Mouse (Mus musculus) cerebral cortex, adult 2 months (tissue): ENCODE data around the gene Col23a1.

Source experiments
- WGBS: fragments of 180-500 bp; shearing (Covaris S2); methylation state at CpG from one replicate; pipeline ENCODE4 v1.1.7; 2018; 5-methylcytosine and 5-hydroxymethylcytosine counted together

Col23a1 gene

DNA sequence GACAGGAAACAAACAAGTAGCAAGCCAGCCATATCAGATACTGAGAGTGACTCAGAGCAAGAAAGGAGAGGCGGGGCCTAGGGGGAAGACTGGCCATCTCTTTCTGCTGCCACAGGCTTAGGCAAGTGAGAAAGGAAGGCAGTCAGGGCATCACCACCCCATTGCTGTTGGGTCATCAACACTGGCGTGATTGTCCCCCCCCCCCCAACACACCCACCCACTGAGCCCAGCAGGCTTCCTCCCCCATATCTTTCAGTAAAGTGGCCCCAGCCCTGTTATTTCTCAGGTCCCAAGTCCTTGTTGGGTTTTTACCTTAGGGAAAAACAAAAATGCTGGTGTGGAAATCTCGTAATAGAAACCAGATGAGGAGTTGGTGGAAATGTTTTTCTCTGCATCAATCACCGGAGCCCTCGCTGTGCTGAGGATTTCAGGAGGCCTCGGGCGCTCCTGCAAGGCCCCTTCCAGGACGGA lies 195.4 kb downstream of the Col23a1 start:
- 83% methylated on average over 8 of the region's 8 CpGs for WGBS

DNA sequence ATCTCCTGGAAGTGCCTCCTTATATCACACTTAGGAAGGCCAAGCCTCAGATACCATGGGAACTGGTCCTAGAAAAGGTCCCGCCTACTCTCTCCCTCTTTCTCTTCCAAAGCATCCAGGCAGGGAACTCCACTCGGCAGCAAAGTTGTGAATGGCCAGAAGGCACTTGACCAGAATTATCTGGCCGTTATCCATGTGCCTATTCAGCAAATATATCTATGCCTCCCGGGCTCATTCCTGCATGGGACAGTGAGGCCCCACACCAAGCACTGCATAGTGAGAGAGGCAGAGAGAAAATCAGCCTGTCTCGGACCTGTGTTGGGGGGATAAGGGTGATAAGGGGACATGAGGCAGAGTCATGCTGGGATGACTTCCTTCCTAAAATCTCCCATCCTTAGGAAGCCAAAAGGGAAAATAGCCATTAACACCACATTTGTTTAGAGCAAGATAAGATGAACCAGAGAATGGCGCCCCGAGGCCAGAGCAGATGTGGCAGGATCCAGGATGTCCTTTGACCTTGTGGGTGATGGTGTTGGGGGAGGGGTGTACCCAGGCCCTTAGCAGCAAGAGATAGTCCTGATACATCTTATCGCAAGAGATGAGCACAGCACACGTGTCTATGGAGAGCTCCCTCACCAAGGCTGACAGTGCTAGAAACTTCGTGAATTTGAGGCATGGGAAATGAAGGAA lies 196.2 kb downstream of the Col23a1 start:
- 71% methylated on average over 10 of the region's 10 CpGs for WGBS

DNA sequence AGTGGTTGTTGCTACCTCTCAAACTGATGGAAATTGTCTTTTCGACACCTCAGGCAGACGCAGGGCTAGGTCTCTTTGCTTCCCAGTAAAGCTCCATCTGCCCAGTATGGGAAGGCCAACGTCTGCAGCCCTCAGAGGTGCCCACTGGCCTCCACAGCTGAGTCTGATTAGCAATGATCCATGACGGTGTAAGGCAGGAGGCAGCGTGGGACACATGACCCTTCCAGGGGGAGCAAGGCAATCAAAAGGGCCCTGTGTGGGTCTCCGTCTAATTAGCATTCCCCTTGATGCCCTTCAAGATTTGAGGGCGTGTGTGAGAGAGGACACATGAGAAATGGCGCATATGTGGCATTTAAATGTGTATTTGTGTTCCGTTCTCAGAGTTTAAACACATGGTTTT lies 199.1 kb downstream of the Col23a1 start:
- WGBS = 85% methylated on average over 9 of the region's 9 CpGs

DNA sequence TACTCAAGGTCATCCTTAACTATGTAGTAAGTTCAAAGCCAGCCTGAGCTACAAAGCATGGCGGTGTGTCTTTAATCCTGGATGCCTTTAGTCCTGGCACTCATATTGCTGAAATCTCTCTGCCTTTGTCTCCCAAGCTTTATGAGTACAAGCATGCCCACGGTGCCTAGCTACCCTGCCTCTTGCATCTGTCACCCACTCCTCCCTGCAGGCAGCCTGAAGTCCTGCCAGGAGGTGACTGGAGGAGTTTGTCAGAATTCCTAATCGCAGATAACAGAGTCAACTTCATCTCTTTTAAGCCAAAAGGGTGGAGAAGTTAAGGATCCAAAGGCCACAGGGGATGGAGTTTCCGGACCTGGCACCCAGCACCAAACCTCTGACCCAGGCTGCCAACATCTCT lies 203.7 kb downstream of the Col23a1 start:
- WGBS = 57% methylated on average over 4 of the region's 4 CpGs

DNA sequence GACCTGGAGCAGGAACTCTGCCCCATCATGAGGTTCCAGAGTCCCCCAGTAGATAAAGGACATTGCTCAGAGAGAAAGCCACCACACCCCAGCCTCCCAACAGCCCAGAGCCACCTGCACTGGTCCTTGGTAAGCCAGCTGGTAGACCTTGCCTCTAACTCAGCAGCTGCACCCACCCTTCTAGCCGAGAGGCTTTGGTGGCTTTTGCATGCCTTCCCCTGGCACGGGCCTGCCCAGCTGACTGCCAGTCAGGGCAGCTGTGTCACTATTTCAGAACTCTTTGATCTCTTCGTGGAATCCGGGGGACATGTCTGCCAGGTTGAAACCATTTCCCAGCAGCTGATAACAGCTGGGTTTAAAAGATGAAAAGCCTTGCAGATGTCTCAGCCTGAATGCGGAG lies 204.5 kb downstream of the Col23a1 start:
- WGBS = 59% methylated on average over 5 of the region's 5 CpGs

DNA sequence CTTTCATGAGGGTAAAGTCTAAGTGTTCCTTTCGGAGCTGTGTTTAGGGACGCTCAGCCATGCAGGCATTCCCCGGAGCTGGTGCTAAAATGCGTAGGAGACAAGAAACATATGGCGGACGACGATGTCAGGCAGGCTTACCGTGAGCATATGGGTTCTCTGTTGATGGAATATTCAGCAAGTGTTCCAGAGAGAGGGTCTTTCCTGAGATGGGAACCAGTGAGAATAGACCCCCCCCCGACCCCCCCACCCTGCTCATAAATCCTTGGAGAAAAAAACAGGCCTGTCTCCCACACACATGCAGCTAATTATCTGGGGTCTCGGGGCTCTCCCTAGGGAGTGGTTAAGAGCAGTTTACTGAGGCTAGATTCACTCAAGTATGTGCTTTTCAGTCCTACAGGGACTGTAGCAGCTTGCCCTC lies 212.7 kb downstream of the Col23a1 start:
- 48% methylated on average over 10 of the region's 10 CpGs for WGBS

DNA sequence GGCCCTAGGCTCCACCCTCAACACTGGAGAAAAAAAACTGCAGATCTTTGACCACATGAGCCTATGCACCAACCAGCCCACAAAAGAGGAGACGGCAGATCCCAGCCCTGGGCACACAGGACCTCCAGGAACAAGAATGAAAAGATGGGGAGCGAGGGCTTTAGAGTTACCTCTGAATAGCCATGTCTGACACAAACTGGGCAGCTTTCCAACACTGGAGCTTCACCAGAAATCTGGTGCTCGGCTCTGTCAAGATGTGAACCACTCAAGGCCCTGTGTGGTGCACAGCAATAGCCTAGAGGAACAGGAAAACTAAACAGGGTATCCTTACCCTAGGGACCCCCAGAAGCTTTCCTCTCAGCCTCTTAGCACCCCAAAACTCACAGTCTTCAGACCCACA lies 215.2 kb downstream of the Col23a1 start:
- 51% methylated on average over 3 of the region's 3 CpGs for WGBS

DNA sequence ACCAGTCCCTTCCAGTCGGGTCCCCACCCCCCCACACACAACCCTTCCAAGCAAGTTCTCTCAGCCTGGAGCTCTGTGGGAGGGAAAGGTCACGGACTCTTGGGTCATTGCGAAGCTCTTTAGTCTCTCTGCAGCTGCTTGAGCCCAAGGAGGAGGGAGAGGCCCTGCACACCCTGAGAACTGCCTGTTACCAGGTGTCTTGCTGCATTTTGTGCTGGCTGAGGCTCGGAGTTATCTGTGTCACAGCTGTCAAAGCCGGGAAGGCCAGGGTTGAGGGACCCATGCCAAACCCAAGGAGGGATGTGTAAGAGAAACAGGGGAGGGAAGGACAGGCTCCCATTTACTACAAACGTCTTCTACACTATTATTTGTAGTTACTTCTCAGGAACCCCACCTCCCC lies 218.3 kb downstream of the Col23a1 start:
- WGBS = 70% methylated on average over 6 of the region's 6 CpGs

DNA sequence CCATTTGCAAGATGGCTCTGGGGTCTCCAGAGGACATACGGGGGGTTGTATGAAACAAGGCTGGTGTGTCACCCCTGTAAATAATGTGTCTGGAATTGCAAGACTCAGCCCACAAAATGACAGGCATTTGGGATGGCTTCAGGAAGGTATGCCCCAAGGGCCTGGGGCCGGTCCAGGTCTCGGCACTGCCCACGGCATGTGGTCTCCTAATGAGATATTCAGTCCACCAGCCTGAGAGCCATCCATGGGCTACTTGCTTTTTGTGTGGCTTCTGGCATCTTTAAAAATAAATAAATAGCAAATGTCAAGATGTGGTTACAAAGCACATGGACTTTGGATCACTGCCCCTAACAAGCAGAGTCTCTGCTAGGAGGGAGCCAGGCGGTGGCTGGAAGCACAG lies 219.5 kb downstream of the Col23a1 start:
- WGBS = 89% methylated on average over 5 of the region's 5 CpGs

DNA sequence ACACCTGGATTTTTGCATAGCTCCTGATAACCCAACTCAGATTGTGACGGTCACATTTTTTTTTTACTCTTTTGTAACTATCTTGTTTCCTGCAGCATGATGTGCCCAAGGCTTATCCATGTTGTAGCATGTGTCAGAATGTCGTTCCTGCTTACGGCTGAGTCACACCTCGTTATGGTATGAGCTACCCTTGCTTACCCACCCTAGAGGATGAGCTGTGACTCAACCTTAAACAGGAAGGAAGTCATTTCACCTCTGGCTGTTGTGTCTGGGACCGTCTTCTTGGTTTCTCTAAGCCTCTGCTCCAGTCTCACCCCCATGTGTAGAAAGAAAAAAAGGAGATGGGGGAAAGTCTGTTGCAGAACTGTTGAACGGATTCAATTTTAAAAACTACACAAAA lies 223.3 kb downstream of the Col23a1 start:
- 84% methylated on average over 6 of the region's 6 CpGs for WGBS

DNA sequence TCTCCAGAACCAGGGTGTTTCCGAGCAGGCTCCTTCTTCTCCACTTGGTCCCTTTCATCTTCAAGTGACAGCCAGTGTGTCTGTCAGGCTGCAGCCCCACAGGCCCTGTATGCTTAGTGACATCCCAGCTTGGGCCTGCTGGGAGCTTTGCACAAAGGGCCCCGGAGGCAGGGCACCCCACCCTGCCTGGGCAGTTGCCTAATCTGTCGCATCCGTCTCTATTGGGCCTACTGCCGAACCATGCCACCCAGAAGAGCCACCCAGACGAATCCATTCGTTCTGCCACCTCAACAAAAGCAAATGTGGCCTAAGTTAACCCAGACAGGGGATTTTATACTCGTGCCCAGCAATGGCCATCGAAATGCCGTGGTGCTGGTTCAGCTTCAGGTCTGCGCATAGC lies 225.6 kb downstream of the Col23a1 start:
- WGBS = 90% methylated on average over 11 of the region's 11 CpGs

DNA sequence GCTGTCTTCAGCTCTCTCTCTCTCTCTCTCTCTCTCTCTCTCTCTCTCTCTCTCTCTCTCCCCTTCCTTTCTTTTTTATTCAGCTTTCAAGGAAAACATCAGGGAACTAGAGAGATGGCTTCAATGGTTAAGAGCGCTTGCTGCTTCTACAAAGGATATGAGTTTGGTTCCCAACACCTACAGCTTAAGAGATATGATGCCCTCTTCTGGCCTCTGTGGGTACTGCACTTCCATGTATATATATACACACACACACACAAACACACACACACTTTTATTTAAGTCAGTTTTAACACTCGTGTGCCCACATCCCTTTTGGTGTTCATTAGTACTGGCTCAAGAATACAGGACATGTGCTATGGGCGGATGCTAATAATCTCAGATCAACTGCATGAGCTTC lies 228.4 kb downstream of the Col23a1 start:
- WGBS = 95% methylated on average over 3 of the region's 3 CpGs

DNA sequence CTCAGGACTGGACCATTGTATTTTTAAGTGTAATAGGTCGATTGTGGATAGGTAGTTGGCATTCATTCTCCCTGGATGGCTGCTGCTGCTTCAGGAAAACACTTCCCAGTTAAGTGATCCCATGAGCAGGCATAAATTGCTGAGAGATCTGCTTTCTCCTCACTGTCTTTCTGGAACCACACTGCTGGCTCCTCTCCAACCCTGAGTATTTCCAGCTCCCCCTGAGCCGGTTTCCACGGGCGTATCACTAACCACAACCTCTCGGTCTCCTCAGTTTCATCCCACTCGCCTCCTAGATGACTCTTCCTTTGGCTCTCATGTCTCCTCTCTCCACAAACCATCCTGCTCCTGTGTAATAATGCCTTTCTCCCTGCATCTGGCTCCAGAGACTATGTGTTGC lies 228.9 kb downstream of the Col23a1 start:
- 53% methylated on average over 6 of the region's 6 CpGs for WGBS

DNA sequence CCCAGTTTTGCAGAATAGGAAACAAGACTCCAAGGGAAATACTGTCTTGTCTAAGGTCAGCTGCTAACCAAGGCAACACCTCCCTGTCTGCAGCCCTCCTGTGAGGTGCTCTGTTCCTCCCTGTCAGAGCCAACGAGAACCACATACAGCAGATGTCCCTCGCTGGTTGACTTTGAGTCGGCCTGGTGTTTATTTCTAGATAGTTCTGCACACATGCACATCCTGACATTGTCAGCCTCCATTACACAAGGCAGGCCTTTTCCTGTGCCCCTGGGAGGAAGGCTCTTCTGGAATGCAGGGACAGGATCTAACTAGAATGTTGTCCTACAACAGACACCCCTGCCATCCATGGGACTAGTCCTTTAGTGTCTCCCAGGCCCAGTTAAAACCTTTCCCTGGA lies 231.7 kb downstream of the Col23a1 start:
- WGBS = 66% methylated on average over 3 of the region's 3 CpGs

DNA sequence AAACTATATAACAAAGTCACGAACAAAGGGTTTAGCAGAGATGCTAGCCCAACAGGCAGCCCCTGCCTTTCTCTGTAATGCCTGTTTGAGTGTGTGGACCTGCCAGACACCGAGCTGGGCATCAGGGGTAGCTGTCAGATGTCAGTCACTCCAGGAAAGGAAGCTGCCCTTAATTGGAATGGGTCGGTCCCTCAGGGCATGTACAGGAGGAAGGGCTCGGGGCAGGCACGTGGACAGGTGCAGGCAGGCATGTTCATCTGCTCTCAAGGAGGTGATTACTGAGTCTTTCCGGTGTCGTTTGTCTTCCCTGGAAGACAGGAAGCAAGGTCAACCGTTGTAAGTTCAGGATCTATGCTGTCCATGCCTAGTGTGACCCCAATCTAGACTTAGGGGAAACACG lies 233.9 kb downstream of the Col23a1 start:
- WGBS = 84% methylated on average over 9 of the region's 9 CpGs

DNA sequence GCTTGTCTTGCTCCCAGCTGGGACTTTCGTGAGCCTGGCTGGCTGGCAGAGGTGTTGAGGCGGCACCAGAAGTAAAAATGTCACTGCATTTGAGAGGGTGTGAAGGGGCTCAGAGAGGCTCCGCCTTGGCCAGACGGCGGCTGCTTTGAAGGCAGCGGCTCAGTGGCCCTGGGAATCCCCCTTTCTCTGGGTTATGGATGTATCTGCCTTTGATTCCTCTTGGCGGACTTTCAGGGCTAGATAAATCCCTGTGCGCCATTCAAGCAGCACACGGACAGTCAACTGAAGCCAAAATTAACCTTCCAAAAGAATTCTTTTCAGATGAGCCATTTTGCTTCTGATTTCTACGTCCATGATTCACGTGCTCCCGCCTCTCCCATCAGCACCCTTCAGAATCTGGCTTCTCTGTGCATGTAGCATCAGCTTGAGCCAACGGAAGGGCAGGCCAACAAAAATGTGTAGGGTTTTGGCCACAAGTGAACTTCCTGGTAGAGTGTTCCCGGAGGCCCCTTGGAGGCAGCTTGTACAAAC lies 237.0 kb downstream of the Col23a1 start:
- 38% methylated on average over 14 of the region's 14 CpGs for WGBS

DNA sequence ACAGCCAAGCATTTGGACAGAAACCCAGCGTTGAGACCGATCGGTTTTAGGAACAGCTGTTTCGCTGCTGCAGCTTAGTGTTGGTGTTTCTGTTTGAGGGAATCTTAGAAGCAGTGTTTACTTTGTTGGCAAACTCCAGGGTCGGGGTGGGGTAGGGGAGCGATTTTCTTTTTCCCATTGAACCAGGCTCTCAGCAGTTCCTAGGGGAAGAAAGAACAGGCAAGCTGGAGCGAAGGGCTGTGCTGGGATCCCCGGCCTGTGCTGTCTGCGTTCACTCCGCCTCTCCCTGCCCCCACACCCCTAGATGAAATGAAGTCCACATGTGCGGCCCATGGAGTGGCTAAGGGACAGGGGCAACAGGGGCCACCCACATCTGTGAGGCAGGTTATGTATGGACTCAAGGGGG lies 243.4 kb downstream of the Col23a1 start:
- 67% methylated on average over 11 of the region's 11 CpGs for WGBS

DNA sequence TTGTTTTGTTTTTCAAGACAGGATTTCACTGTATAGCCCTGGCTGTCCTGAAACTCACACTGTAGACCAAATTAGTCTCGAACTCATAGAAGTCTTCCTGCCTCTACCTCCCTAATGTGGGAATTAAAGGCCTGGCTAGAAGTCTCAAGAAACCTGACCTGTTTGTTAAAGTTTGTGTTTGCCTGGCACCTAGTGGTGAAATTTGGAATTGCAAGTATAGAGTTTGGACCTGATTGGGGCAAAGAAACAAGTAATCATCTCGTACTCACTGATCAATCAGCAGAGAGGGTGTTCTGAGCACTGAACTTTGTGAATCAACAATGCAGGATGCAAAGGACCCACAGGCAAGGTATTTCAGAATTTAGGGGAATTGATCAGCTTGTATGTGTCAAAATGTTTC lies 244.6 kb downstream of the Col23a1 start:
- WGBS = 27% methylated on average over 2 of the region's 2 CpGs

DNA sequence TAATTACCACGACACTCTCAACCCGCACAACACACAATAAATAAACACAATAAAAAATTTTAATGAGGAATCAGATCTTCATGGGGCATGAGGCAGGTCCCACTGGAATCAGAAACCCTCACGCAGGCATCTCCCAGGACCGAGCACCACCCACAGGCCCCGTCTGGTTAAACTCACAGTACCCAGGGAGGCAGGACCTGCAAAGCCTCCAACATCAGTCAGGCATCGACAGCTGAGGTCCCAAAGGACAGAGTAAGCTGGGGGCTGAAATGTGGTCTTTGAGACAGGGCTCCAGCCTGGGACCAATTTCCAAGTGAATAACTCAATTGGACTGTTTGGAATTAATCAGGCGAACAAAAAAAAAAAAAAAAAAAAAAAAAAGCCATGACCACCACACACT lies 248.7 kb downstream of the Col23a1 start:
- 69% methylated on average over 7 of the region's 7 CpGs for WGBS

DNA sequence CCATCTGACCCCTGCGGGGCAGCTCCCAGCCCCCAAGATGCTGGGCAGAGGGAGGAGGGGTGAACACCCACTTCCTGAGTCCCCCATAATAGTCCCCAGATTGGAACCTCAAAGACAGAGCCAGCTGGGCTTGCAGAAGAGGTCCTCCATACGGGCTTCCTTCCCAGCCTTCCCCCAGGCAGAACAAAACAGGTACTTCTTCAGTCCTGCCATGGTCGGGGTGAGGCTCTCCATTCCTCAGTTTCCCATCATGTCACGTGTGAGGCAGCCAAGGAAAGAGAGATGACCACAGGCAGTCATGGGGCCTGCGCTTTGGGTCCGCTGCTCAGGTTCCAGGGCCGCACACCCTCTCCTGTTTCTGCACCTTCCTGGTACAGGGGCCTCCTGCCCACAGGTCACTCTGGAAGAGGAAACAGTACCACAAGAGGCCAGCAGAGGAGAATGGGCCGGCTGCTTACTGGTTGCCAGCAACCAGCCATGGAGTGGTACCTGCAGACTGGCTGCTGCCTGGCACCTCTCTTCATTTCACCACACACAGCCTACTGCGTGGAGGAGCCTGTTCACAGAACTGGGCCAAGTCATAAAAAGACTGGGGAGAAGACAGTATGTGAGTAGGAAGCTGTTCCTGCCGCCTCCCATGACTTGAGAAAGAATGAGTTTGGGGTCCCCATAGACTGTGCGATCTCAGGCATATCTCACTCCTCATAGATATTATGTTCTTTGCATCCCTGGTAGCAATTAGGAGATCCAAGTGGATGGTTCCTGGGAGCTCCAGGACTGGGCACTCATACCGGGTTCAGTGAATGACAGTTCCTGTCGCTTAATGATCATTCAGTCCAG lies 249.4 kb downstream of the Col23a1 start:
- 54% methylated on average over 13 of the region's 13 CpGs for WGBS

DNA sequence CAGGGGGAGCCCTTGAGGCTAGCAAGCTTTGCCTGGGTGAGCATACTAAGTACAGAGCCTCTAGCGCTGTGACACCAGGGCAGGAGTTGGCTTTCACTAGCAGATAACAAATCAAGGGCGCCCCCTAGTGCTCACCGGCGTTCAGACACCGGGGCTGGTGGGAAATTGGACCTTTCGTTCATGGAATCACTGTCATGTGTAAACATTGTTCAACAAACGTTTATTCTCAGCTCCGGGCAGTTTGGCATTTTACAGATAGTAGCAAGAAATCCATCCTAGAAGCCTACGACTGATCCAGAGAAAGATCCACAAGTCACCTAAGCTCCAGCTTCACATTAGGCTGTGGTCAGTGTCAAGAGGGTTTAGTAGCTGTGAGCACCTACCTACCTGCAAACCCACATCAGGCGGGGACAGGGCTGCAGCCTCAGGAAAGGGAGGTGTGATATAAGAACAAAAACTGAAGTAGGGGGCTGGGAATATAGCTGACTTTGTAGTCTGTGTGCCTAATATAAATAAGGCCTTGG lies 250.1 kb downstream of the Col23a1 start:
- 13% methylated on average over 10 of the region's 10 CpGs for WGBS

DNA sequence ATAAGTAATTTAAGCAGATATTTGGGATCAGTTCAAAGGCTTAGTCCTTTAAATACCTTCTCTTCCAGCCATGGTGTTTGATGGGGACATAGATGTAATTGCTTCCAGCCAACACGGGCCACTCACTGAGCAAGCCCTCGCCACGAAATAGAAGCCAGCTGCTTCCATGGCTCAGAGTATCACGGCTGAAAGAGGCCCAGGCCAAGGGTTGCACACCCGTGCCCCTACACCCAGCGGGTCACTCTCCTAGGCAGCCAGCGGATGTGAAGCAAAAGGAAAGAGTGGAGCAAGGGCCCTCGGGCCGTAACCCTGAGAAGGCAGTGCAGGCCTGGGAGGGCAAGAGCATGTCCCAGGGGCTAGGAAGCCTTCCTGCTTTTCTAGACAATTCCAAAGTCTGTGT lies 252.7 kb downstream of the Col23a1 start:
- WGBS = 84% methylated on average over 9 of the region's 9 CpGs
